Mouse (Mus musculus): Measurements from ENCODE around the gene Yipf4. TPM values are rescaled to one million over a fixed set of nuclear protein-coding genes. Genes with fewer than 3 reads are reported as not detected.

Yipf4 gene
- polyA plus RNA-seq, 1 experiment from 2014 or later, result 45.8 TPM

DNA sequence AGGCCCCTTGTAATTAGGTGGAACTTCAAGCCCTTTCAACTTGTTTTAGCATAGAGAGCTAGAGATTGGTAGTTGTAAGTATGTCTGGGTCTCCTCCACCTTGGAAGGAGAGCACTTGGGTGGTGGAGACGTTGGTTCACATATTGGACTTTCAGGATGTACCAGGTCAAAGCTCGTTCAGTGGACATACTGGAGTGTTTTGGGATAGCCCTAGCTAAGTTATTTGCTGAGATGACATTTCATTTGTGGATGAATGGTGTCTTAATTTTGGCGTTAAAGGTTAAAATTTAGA is 40.2 kb downstream of the Yipf4 start:
- H3K9ac ChIP-seq (ENCODE audit: low read depth, low read length), result peak overlapping the region; percentile 90
- H3K4me2 ChIP-seq (ENCODE audit: low read length), result peak overlapping the region; percentile 68
- no peaks in the 10 kb centered on the region for H3K9me3 ChIP-seq (replicated peaks; ENCODE audit: control insufficient read depth, low read length, poor library complexity, severe bottlenecking)
- H3K4me1 ChIP-seq (ENCODE audit: control insufficient read depth, insufficient read depth, low read length), result peaks cover 21% of the 10 kb centered on the region
- ATAC-seq, result no peak
- 27% methylated on average over 3 of the region's 3 CpGs for WGBS
- H3K36me3 ChIP-seq (ENCODE audit: control insufficient read depth, insufficient read depth, low read length), result no peaks in the 10 kb centered on the region
- peak overlapping the region; percentile 69 for H3K4me3 ChIP-seq (ENCODE audit: low read depth, low read length)
- H3K27ac ChIP-seq (ENCODE audit: low read length), result no peak overlapping the region
- no peaks in the 10 kb centered on the region for H3K27me3 ChIP-seq (ENCODE audit: control insufficient read depth, insufficient read depth, low read depth, low read length)

DNA sequence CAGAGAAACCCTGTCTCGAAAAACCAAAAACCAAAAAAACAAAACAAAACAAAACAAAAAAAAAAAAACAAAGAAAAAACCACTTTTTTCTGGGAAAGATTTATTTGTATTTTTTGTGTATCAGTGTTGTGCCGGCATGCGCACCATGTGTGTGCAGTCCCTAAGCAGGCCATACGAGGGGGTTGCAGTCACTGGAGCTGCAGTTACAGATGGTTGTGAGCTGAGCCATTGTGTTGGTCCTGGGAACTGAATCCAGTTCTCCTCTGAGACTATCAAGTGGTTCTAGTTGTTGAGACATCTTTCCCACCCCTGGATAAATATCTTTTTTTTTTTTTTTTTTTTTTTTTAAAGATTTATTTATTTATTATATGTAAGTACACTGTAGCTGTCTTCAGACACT is 45.7 kb downstream of the Yipf4 start:
- no peaks in the 10 kb centered on the region for H3K27me3 ChIP-seq (ENCODE audit: control insufficient read depth, insufficient read depth, low read depth, low read length)
- no peaks in the 10 kb centered on the region for H3K36me3 ChIP-seq (ENCODE audit: control insufficient read depth, insufficient read depth, low read length)
- H3K27ac ChIP-seq (ENCODE audit: low read length), result no peak overlapping the region
- no peaks in the 10 kb centered on the region for H3K9me3 ChIP-seq (replicated peaks; ENCODE audit: control insufficient read depth, low read length, poor library complexity, severe bottlenecking)
- no peak for ATAC-seq
- no peak overlapping the region for H3K4me2 ChIP-seq (ENCODE audit: low read length)
- peaks cover 8% of the 10 kb centered on the region for H3K4me1 ChIP-seq (ENCODE audit: control insufficient read depth, insufficient read depth, low read length)
- WGBS, result 98% methylated on average over 4 of the region's 4 CpGs
- H3K4me3 ChIP-seq (ENCODE audit: low read depth, low read length), result no peak overlapping the region
- no peak overlapping the region for H3K9ac ChIP-seq (ENCODE audit: low read depth, low read length)

DNA sequence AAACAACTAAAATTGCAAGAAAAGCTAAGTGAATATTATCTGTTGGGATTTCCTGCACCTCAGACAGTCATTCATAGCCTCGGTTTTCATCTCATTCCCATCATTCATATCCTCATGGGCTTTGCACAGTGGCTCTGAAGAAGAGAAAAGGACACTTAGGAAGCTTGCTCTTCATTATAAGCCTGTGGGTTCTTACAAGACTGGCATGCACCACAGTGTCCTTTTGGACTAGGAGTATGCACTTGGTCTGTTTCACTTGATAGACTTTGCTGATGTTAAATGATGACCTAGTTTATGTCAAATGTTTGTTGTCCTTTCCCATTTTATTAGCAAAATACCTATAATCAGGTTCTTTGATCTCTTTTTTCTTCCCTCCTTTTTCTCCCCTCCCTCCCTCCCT is 48.2 kb downstream of the Yipf4 start:
- Histone ChIP-seq H3K9me3 (replicated peaks; ENCODE audit: control insufficient read depth, low read length, poor library complexity, severe bottlenecking) (no peaks in the 10 kb centered on the region), H3K9ac (ENCODE audit: low read depth, low read length) (no peak overlapping the region), H3K4me2 (ENCODE audit: low read length) (no peak overlapping the region), H3K4me3 (ENCODE audit: low read depth, low read length) (no peak overlapping the region), H3K4me1 (ENCODE audit: control insufficient read depth, insufficient read depth, low read length) (no peaks in the 10 kb centered on the region), H3K27me3 (ENCODE audit: control insufficient read depth, insufficient read depth, low read depth, low read length) (no peaks in the 10 kb centered on the region), H3K36me3 (ENCODE audit: control insufficient read depth, insufficient read depth, low read length) (no peaks in the 10 kb centered on the region), H3K27ac (ENCODE audit: low read length) (no peak overlapping the region)
- WGBS, result 84% methylated on average over 1 of the region's 1 CpGs
- ATAC-seq, result no peak

DNA sequence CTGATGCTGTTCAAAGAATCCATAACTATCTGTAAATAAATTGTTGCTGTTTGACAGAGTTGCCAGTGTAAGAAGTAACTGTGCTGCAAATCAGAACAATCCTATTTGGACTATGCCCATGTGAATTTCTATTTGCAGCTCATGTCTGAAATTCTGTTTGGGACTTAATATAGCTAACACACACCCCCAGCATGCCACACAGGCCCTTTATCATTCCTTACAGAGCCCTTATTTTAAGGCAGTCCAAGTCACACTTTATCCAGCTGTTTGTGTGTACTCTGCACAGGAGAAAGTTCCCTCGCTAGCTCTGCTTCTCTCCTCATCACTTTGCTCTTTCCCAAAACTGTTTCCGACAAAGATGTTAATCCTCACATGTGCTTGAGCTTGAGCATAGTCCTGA is 54.3 kb downstream of the Yipf4 start:
- H3K27me3 ChIP-seq (ENCODE audit: control insufficient read depth, insufficient read depth, low read depth, low read length), result no peaks in the 10 kb centered on the region
- H3K4me1 ChIP-seq (ENCODE audit: control insufficient read depth, insufficient read depth, low read length), result no peaks in the 10 kb centered on the region
- no peak overlapping the region for H3K9ac ChIP-seq (ENCODE audit: low read depth, low read length)
- H3K4me2 ChIP-seq (ENCODE audit: low read length), result no peak overlapping the region
- no peak for ATAC-seq
- 100% methylated on average over 2 of the region's 2 CpGs for WGBS
- no peak overlapping the region for H3K27ac ChIP-seq (ENCODE audit: low read length)
- no peaks in the 10 kb centered on the region for H3K9me3 ChIP-seq (replicated peaks; ENCODE audit: control insufficient read depth, low read length, poor library complexity, severe bottlenecking)
- H3K36me3 ChIP-seq (ENCODE audit: control insufficient read depth, insufficient read depth, low read length), result peaks cover 3% of the 10 kb centered on the region
- H3K4me3 ChIP-seq (ENCODE audit: low read depth, low read length), result no peak overlapping the region

Other genes starting within 250 kb of the Yipf4 start
- gene Memo1, start 194.0 kb upstream of the Yipf4 start, polyA plus RNA-seq (2015; fragmentation: Nextera tagmentation; extraction: Ambion mirVana), result 50.6 and 51.6 TPM in 2 replicates
- 204 and 220 TPM in 2 replicates for gene Dpy30, start 165.5 kb upstream of the Yipf4 start, polyA plus RNA-seq (2015; fragmentation: Nextera tagmentation; extraction: Ambion mirVana)
- 22.0 and 26.7 TPM in 2 replicates for gene Spast, start 150.5 kb upstream of the Yipf4 start, polyA plus RNA-seq (2015; fragmentation: Nextera tagmentation; extraction: Ambion mirVana)
- 30.4 and 30.9 TPM in 2 replicates for gene Slc30a6, start 93.9 kb upstream of the Yipf4 start, polyA plus RNA-seq (2015; fragmentation: Nextera tagmentation; extraction: Ambion mirVana)
- gene Nlrc4, start 30.4 kb upstream of the Yipf4 start, polyA plus RNA-seq (2015; fragmentation: Nextera tagmentation; extraction: Ambion mirVana), result 0.27 and 0.33 TPM in 2 replicates
- 85.9 and 91.5 TPM in 2 replicates for gene Birc6, start 38.8 kb downstream of the Yipf4 start, polyA plus RNA-seq (2015; fragmentation: Nextera tagmentation; extraction: Ambion mirVana)
- gene Ttc27, start 228.2 kb downstream of the Yipf4 start, polyA plus RNA-seq (2015; fragmentation: Nextera tagmentation; extraction: Ambion mirVana), result 15.6 and 17.7 TPM in 2 replicates